Mouse (Mus musculus): Measurements from ENCODE around the gene Rbpjl.

- TF ChIP-seq POLR2A (IDR thresholded peaks at IDR 0.05; ENCODE audit: low read depth, low read length) (no peak), CTCF (IDR thresholded peaks at IDR 0.05; ENCODE audit: extremely low read depth, insufficient read length, insufficient replicate concordance, low read depth, low read length) (no peak)
Measured at GRCm38 (mm10) chr2:164437710-164438109, 34.8 kb downstream of the Rbpjl start.
